Mouse (Mus musculus) CD8-positive naive resting alpha-beta T cell, adult 57 days (primary cell): Measurements from ENCODE around the gene Gm11214. TPM values are rescaled to one million over a fixed set of nuclear protein-coding genes. Genes with fewer than 3 reads are reported as not detected.

Experiments used
- total RNA-seq: library from RNA; stranded (reverse); gene quantifications from one replicate; pipeline ENCODE4 v1.2.4, GENCODE M21; 2023

Gm11214 gene
- not detected for total RNA-seq

GRCm38 (mm10) chr4:63663279-63663678, at the start of gene Gm11214:
Gm11214 (minus strand) TSS chr4:63663379.

GRCm38 (mm10) chr4:63622378-63622835, 40.8 kb downstream of the Gm11214 start, which contains the start of gene Tex48:
Tex48 (minus strand) TSS chr4:63622428.

Other genes starting within 250 kb of the Gm11214 start
- 17.9 TPM for gene Whrn, start 167.4 kb downstream of the Gm11214 start, total RNA-seq
- gene Atp6v1g1, start 118.6 kb downstream of the Gm11214 start, total RNA-seq: 62.9 TPM
- gene Tmem268, start 104.6 kb downstream of the Gm11214 start, total RNA-seq: 22.4 TPM
- gene Gm11213, start 58.1 kb downstream of the Gm11214 start, total RNA-seq: not detected
- not detected for gene Tex48, start 41.0 kb downstream of the Gm11214 start, total RNA-seq
- gene Tnfsf15, start 81.7 kb upstream of the Gm11214 start, total RNA-seq: not detected
- 10.7 TPM for gene Tnfsf8, start 198.0 kb upstream of the Gm11214 start, total RNA-seq